Mouse (Mus musculus): ENCODE data around the gene Mettl22.

GRCm38 (mm10) chr16:8424161-8424970, 46.2 kb upstream of the Mettl22 start:
- no peak for TF ChIP-seq POLR2A (IDR thresholded peaks at IDR 0.05; ENCODE audit: low read depth, low read length)
- TF ChIP-seq CTCF (conservative IDR thresholded peaks at IDR 0.05; ENCODE audit: insufficient read depth, insufficient read length, low read depth, low read length), result no peak

All from kidney, adult 2 months (tissue).